Mouse (Mus musculus): ENCODE data around the gene Shisa3. TPM values are rescaled to one million over a fixed set of nuclear protein-coding genes. Genes with fewer than 3 reads are reported as not detected.

Gene Shisa3
- under 1 TPM; 0.23 to 0.49 TPM for total RNA-seq (2021)
- long read RNA-seq, experiment 1, partial matches to known transcripts: 0 of 1 reads
- long read RNA-seq, experiment 1, other reads (novel, unspliced or antisense): 0 of 1 reads
- long read RNA-seq, experiment 2, partial matches to known transcripts: 0 of 2 reads
- long read RNA-seq, experiment 2, other reads (novel, unspliced or antisense): 0 of 2 reads

DNA sequence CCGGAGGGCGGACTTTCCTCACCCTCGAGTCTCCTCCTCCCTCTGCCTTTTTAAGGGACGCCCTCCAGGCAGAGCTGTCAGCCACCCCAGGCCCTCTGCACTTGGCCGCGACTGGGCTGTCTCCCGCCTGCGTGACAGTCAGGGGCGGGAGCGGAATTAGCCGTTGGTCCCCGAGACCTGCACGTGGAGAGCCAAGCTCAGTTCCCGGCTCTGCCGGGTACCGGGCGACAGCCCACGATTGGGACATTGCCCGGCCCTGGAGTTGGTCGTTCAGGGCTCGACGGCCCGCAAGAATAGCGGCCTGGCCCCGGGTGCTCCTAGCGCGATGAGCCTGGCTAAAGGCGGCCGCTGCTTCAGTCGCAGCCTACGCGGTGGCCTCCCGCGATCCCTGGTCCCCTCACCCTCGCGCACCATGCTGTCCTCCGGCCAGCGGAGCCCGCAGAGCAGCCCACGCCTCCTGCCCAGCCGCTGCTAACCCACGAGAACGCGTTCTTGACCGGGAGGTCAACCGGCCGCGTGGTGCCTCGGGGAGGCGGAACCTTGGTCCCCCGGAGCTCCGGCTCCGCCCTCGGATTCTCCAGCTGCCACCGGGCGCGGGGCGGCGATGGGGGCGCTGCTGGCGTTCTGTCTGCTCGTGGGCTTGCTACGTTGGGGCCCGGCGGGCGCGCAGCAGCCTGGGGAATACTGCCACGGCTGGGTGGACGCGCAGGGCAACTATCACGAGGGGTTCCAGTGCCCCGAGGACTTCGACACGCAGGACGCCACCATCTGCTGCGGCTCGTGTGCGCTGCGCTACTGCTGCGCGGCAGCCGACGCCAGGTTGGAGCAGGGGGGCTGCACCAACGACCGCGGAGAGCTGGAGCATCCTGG, at the start of gene Shisa3:
Gene Shisa3, plus strand, starts transcription at position 79 of the 870 bp plus-strand sequence.
- DNase-seq: peak; percentile 51 to 59

DNA sequence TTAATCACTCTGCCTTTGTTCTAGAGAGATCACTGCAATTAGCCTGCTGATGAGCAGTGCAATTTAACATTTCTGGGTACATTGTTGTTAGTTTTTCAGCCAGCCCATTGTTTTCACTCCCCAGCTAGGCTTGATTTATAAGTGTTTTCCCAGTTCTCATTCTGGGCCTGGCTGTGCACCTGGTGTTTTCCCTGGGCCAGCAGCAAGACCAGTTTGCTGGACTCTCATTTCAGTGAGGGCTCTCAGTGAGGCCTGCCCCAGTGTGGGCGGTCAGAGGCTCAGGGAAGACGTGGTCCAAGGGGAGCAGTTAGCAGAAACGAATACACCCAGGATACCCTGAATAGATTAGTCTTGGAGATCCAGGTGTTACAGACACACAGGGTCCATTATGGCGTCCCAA, 49.0 kb upstream of the Shisa3 start:
- no peak for DNase-seq

DNA sequence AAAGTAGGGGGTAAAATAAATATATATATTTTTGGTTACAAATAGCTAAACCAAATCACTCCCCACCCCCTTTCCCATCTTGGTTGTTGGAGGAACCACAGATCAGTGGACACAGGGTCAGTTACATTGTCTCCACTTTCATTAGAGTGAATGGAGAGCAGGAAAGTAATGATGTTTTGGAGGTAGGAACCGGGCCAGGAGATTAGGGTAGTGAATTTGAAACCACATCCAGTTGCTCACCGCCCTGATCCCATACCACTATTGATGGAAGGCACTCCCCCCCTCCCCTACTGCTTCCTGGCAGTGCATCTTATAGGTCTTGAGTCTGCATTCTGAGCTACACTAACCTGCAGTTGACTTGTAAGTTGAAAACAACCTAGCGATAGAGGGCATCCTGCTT, 48.6 kb upstream of the Shisa3 start:
- no peak for DNase-seq

DNA sequence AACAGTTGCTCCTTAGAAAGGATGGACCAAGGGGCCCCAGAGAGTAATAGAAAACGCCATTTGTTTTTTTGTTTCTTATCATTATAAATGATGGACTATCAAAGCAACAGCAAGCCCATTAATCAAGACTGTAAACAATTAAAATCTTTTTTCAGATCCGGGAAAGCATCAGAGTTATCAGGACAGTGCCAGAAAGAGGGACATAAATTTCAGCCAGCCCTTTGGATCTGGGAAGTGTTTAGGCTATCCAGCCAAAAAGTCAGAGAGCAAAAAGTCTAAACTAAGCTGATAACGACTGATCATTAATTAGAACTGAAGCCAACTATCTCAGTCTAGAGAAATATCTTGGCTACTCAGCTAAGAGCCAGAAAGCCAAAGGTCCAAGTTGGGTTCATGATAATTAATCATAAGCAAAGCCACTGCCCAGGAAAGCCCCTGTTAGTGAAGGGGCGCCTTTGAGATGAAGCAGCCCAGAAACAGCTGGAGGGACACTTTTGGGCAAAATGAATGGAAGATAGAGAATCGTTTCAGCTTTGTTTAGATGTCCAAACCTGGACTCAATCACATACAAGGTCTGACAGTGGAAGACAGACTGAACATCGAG, 35.0 kb upstream of the Shisa3 start:
- DNase-seq: no peak

DNA sequence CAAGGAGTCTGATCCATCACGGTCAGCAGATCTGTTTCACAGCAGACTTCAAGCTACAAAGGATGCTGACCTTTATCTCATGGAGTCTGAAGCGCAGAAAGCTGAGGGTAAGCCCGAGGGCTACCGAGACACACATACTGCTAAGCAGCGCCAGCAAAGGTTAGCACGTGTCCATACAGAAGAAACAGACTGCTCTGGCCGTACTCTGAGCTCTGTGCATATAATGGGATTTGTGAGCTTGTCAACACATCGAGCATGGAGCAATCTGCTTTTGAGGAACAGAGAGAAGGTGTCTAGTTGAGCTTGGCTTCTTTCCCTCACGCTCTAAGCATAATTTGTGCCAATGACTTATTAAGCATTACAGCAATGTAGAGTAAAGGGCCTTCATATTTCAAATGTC, 33.6 kb upstream of the Shisa3 start:
- DNase-seq: no peak

DNA sequence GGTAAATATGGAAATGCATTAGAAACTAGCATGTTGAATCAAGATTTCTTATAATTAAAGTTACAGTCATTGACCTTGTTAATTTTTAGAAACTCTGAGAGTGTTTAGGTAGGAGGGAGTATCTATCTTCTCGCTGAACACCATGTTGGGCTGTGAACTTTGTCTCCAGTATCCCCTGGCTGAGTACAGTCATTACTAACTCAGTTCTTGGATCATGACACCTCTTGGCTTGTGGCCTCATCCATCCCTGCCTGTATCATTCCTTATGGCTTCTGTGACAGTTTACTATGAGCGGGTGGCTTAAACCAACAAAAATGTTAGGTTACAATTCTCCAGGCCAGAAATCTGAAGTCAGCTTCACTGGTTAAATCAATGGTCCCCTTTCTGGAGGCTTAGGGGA, 32.0 kb upstream of the Shisa3 start:
- no peak for DNase-seq

DNA sequence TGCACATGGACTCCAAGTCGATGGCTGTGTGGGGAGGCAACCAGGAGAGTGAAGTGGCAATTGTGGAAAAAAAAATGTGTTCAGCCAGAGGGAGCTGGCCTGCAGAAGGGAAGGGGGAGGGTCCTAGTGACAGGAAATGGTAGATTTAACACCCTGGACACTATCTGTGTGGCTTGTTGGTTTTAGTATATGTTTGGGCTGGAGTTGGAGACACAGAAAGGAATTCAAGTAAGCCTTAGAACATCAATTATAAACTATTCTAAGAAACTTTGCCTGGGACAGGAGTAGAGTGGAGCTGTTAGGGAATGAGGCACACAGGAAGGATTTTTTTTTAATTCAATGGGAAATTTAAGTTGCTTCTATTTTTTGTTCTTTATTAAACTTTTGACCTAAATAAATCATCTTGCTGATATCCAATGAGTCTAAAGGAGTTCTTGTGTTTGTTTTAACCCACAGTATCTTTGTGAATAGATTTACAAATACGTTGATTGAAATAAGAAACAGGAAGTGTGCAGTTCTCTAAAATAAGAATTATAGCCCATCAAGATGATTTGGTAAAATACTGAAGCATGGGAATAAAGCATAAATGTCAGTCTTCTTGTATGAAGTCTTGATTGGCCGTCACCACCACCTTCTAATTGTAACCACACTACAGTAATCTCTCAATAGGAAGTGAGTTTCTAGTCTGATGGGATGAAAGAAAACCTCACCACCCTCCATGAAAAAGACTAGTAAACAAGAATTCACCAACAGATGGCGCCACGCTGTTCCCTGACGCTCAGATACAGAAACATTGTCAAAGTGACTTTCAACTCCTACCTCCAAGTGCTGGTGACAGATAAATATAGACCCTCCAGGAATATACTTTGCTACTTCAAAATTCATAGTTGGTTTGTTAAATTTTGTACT, 27.7 kb upstream of the Shisa3 start:
- DNase-seq: peak; percentile 2 to 7

DNA sequence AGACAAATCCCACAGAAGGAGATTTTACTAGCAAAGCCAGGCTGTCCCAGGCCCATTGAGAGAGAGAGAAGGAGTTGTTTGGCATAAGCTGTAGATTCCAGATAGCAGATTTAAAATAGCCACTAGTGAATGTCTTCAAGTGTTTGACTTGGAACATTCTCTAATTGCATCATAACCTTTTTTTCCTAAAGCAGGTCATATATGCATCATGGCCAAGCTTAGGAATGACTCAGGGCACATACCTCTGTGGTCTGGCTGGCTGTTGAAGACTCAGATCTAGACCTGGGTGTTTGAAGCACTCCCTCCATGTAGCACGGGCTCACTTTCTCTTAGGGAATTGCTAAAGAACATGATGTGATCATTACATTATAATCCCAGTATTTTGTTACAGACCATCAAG, 12.6 kb upstream of the Shisa3 start:
- DNase-seq: no peak

DNA sequence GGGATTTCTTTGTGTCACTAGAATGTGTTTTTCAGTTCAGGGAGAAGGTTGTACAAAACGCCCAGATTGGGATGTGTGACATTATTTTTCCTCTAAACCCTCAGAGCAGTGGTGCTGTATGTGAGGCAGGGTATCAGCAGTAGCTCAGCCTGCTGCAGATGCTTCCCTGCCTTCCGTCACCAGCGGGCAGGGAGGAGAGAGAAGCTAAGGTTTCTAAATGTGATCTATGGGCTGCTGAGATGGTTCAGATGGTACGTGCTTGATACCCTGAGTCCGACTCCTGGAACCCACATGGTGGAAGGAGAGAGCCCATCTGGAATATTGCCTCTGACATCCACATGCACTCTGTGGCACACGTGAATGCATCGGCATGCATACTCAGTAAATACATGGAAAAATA, 12.1 kb upstream of the Shisa3 start:
- no peak for DNase-seq

DNA sequence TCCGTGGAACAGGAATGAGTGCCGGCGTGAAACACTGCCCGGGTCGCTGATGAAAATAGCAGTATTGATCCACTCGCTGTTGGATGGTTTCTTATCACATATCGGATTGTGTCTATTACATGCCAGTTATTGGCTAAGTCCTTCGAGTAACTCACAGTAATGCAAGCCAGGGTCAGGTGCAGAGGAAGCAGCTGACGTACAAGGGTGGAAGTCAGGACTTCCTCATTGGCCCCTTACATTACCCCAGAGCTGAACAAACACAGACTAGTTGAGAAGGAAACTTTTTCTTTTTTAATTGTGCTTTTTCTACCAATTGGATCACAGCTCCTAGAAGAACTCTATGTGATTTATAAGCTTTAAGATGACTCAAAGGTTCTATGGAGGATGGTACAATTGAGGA, 7.7 kb upstream of the Shisa3 start:
- no peak for DNase-seq

DNA sequence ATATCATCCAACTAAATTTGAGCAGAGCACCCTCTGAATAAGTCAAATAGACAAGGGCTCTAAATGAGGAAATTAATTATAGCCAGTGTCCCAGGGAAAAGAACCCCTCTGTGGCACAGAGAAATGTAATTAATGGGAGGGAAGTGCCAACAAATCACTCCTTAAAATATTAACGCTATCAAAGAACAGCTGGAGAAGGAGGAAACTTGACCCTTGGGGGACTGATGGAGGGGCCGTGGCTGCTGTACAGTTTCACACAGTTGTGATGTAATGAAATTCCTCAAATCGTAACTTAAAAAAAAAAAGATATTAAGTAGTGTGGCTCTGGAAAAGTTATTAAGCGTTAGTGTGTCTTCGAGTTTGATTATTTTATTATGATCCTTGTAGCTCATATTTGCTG, 1.7 kb upstream of the Shisa3 start:
- DNase-seq: no peak

DNA sequence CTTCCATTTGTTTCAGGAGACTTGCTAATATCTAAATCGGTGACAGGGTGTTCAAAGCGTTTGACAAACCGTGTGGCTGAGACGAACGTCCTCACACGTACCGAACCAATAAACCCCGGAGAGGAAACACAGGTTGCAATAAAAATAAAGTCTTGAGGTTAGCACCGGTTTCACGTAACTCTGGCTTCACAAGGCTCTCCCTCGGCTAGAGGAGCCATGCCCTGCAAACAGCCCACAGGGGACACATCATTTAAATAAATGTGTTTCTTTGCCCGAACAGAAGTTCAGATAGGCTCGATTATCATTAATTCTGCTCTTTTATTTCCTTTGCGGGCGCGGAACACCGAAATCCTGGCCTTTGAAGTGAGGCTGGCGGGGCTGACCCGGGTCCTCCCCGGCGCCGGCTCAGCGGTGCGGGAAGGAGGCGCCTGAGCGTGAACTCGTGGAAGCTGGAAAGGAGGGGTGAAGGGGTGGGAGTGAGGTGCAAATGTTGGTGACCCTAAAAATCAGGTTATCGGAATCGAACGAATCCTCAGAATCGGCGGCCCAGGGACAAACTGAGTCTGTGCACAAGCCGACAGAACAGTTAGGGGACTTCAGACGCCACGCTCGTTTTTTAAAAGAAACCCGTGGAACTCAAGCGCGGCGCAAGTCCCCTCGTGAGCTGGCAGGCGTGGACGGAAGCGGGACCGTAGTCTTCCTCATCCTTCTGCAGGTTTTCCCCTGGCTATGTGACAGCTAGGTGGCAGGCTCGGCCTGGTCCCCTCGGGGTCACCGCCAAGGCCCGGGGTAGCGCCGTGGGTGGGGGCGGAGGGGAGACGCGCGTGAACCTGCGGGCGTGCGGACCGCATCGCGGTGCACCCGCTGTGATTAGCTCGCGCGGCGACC, 522 bp upstream of the Shisa3 start:
- DNase-seq: no peak

DNA sequence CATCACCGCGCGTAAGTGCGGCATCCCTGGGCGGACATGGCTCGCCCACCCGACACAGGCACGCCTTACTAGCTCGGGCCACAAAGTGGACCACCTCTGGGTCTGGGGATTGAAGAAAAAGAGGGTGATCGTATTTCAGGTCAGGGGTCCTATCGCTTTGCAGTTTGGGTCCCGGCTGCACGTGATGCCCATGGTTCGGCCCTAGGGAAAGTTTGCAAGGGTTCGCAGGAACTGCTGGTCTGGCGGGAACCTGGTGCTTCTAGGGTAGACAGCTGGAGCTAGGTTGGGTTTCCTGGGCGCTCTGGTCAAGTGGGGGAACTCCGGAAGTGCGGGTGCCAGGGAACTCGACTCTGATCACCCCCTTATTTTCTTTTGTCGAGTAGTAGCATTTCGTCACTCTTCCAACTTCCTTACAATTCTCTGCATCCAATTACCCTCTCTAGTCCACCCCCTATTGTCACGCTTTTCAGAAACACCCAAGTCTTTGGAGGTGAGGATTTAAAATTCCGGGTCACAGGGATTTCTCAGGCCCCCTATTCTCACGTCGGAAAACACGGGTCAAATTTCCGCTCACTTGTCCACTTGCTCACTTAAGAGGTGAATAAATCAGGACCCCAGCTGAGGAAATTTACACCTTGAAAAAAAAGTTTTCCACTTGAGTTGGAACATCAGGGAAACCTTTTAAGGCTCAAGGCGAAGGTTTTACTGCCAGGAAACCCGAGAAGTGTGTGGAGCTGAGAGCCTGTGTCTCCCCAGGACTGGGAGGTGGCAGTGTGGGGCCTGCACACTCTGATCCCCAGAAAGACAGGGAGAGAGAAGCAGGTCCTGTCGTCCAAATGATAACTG, 1.2 kb downstream of the Shisa3 start:
- DNase-seq: no peak

DNA sequence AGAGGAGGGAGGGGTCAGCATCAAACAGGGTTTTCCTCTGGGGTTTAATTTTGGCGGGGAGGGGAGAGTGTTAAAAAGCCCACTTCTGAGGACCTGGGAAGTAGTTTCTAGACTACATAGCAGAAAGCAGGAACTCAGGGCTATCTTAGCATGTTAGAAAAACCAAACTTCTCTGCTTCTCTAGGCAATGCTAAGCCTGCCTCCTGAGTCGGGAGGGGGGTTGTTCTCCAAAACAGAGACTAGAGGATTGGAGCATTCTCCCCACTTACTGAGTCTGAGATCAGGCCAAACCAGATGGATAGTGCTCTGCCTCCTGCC, 1.8 kb downstream of the Shisa3 start:
- no peak for DNase-seq

DNA sequence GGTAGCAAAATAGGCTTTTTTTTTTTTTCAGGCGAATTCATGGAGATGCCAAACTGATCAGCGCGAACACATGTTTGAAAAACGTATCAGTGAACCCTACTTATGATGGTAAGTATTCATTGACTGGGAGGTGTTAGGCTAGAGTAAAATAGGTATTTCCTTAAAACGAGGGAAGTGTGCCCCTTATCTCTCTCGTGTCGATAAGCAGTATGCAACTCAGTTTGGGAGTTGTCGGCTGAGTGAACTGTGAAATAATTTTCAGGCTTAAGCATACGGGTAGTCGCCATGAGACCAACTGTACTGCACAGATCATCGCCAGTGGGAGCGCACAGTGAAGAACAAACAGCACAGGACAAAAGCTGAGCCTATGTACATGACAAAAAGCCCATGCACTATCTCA, 13.5 kb downstream of the Shisa3 start:
- no peak for DNase-seq

DNA sequence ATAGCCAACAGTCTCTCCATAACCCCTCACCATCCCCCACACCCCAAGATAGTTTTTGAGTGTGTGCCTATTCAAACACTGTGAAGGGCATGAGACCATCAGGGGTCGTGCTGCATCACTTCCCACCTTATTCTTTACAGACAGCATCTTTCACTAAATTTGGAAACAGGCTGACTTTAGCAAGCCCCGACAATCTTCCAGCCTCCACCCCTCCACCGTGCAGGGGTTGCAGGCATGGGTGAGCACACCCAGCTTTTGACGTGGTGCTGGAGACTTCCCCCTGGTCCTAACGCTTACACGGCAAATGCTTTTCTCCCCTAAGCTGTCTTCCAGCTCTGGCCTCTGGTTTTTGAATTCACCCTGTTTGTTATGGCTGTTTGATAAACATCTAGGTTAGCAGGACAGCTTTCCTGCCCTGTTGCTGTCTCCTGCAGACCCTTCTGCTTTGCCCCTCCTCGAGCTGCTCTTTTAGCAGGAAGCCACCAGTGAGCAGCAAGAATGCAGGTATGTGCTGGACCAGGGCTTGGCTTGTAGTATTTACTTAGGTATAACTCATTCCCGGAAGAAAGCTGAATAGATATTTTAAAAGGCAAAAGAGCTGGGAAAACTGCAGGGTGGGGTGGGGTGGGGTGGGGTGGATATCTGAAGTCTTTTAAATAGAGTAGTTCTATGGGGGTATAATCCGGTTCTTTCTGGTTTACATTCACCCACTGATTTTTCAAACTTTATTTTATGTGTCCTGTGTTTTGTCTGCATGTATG, 20.7 kb downstream of the Shisa3 start:
- DNase-seq: no peak

DNA sequence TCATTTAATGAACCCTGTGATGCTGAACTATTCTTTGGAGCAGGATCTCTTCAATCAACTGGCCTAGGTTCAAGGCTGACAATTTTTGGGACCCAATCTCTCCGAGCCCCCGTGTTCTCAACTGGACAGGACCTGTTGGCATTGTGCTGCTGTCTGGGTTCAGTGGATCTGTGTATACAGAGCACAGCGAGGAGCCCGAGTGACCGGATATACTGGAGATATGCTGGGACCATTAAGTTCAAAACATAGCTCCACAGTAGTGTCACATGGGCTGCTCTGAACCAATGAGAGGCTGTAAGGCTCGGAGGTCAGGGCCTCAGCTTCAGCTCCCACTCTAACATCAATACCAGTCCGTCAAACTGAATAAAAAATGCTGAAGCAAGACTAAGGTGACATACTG, 21.8 kb downstream of the Shisa3 start:
- no peak for DNase-seq

DNA sequence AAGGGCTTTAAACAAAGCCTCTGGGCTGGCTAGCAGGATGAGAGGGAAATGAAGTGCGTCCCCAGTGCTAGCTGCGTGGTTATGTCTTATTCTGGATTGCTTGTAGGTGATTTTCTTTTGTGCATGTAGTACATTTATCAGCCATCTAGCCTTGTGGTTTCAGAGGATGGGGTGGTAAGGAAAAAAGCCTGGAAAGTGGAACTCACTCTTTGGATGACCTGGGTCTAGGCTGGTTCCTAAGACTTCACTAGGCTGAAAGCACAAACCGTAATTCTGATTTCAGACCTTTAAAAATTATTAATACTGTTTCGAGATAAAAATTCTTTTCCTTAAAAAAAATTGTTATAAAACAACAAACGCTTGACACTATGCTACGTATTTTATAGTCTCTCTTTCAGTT, 22.2 kb downstream of the Shisa3 start:
- no peak for DNase-seq

DNA sequence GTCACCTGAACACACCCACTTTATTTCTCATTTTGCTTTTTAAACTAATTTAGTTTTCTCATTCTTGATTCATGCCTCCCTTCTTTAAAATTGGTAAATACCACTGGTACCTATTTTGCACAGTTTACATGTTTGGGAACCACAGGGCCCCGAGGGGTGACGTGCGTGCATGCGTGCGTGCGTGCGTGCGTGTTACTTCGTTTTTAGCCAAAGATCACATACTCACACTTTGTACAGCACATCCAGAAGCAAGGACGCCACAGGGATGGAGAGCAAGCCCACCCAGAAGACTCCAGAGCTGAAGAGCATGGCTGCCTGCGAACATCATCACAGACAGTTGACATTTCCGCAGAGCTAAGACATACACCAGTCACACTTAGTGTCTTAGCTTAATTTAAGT, 23.6 kb downstream of the Shisa3 start:
- no peak for DNase-seq

Measured in adrenal gland, postnatal 36 days (tissue).